Mouse (Mus musculus) heart, embryonic 11.5 days (tissue): ENCODE data around the gene Usp29. TPM values are rescaled to one million over a fixed set of nuclear protein-coding genes. Genes with fewer than 3 reads are reported as not detected.
A peak's percentile ranks its signal among the peaks of the same experiment; 100 is the strongest.
"Not testable (repeated sequence)": the region's sequence is repeated elsewhere in the genome, so short reads cannot be mapped to it uniquely, and the experiment has no call there.

Experiments used
- ATAC-seq: fragments of 200-750 bp; cut with Nextera tagmentation; replicated peaks from 2 replicates; pipeline ENCODE4 v1.8.0; 2017; ENCODE audit warnings: moderate library complexity; ENCODE audit not compliant: insufficient number of reproducible peaks, low FRiP score, low TSS enrichment
- H3K27ac ChIP-seq: fragments of 300-500 bp; sonication (generic); 2 replicates; pipeline ENCODE4 v1.5.1; 2014; ENCODE audit warnings: mild to moderate bottlenecking, low read depth, low read length
- H3K27me3 ChIP-seq: fragments of 300-500 bp; sonication (generic); 2 replicates; pipeline ENCODE4 v1.6.1; 2014; ENCODE audit warnings: mild to moderate bottlenecking, low read length, mixed read lengths; ENCODE audit not compliant: control insufficient read depth, insufficient read depth
- H3K36me3 ChIP-seq: fragments of 300-500 bp; sonication (generic); 2 replicates; pipeline ENCODE4 v1.6.1; 2014; ENCODE audit warnings: mild to moderate bottlenecking, low read length, moderate library complexity, mixed read lengths; ENCODE audit not compliant: control insufficient read depth, insufficient read depth
- H3K4me1 ChIP-seq: fragments of 300-500 bp; sonication (generic); 2 replicates; pipeline ENCODE4 v1.6.1; 2014; ENCODE audit warnings: low read length; ENCODE audit not compliant: control insufficient read depth, insufficient read depth
- H3K4me2 ChIP-seq: fragments of 300-500 bp; sonication (generic); 2 replicates; pipeline ENCODE4 v1.6.1; 2014; ENCODE audit warnings: mild to moderate bottlenecking, moderate library complexity
- H3K4me3 ChIP-seq: fragments of 300-500 bp; sonication (generic); 2 replicates; pipeline ENCODE4 v1.5.1; 2014; ENCODE audit warnings: low read depth, low read length
- H3K9ac ChIP-seq: fragments of 300-500 bp; sonication (generic); 2 replicates; pipeline ENCODE4 v1.6.1; 2014; ENCODE audit warnings: mild to moderate bottlenecking, low read depth, low read length, moderate library complexity
- H3K9me3 ChIP-seq: fragments of 300-500 bp; sonication (generic); replicated peaks from 2 replicates; pipeline ENCODE4 v1.6.1; 2016; ENCODE audit warnings: low read length; ENCODE audit not compliant: control insufficient read depth
- WGBS: fragments of 180-500 bp; shearing (Covaris S2); extraction: QIAGEN DNeasy Blood & Tissue Kit; methylation state at CpG from one replicate; pipeline ENCODE4 v1.1.7; 2014; ENCODE audit not compliant: insufficient replicate concordance; 5-methylcytosine and 5-hydroxymethylcytosine counted together
- polyA plus RNA-seq: library from polyadenylated mRNA; unstranded; fragments of >200 nt; fragmentation: Nextera tagmentation; extraction: Ambion mirVana; gene quantifications from 2 replicates; pipeline ENCODE4 v1.2.1, GENCODE M21; 2014

The Usp29 gene
- polyA plus RNA-seq, 1 experiment from 2014 or later: 15.5 TPM

GRCm38 (mm10) chr7:6880918-6881317 lies 150.5 kb downstream of the Usp29 start:
- ATAC-seq, H3K27me3 ChIP-seq, H3K9ac ChIP-seq, H3K4me2 ChIP-seq, H3K27ac ChIP-seq, H3K4me3 ChIP-seq, H3K36me3 ChIP-seq, H3K9me3 ChIP-seq: not testable (repeated sequence)
- peaks cover 12% of the 10 kb centered on the region; the same call in 1 of the 2 replicates for H3K4me1 ChIP-seq
- WGBS: 100% methylated on average over 1 of the region's 1 CpGs

GRCm38 (mm10) chr7:6881473-6882046 lies 151.2 kb downstream of the Usp29 start:
- H3K9me3 ChIP-seq: no peaks in the 10 kb centered on the region
- H3K27me3 ChIP-seq: no peaks in the 10 kb centered on the region
- peaks cover 12% of the 10 kb centered on the region; the same call in 1 of the 2 replicates for H3K4me1 ChIP-seq
- no peaks in the 10 kb centered on the region for H3K36me3 ChIP-seq
- no peak overlapping the region for H3K27ac ChIP-seq
- no peak overlapping the region for H3K4me3 ChIP-seq
- no peak overlapping the region for H3K4me2 ChIP-seq
- 51% methylated on average over 6 of the region's 6 CpGs for WGBS
- H3K9ac ChIP-seq: no peak overlapping the region
- no peak for ATAC-seq

GRCm38 (mm10) chr7:6883376-6884147 lies 153.2 kb downstream of the Usp29 start:
- Histone ChIP-seq H3K27me3 (no peaks in the 10 kb centered on the region), H3K9ac (no peak overlapping the region), H3K27ac (no peak overlapping the region), H3K36me3 (no peaks in the 10 kb centered on the region), H3K9me3 (no peaks in the 10 kb centered on the region), H3K4me2 (no peak overlapping the region), H3K4me3 (no peak overlapping the region), H3K4me1 (peaks cover 12% of the 10 kb centered on the region; the same call in 1 of the 2 replicates)
- no peak for ATAC-seq
- WGBS: 50% methylated on average over 8 of the region's 8 CpGs

- no peak overlapping the region for H3K27ac ChIP-seq
- 0 out of 2 replicates have a peak, but pooled peaks cover 7% of the 10 kb centered on the region for H3K4me1 ChIP-seq
Observed at GRCm38 (mm10) chr7:6885416-6885815, 155.0 kb downstream of the Usp29 start.

GRCm38 (mm10) chr7:6886896-6887295 lies 156.5 kb downstream of the Usp29 start:
- no peaks in the 10 kb centered on the region for H3K27me3 ChIP-seq
- no peak overlapping the region for H3K4me2 ChIP-seq
- no peak overlapping the region for H3K9ac ChIP-seq
- no peak overlapping the region for H3K4me3 ChIP-seq
- H3K36me3 ChIP-seq: no peaks in the 10 kb centered on the region
- no peak for ATAC-seq
- no peaks in the 10 kb centered on the region for H3K9me3 ChIP-seq
- 79% methylated on average over 1 of the region's 1 CpGs for WGBS
- H3K27ac ChIP-seq: no peak overlapping the region
- 0 out of 2 replicates have a peak, but pooled peaks cover 4% of the 10 kb centered on the region for H3K4me1 ChIP-seq

More at GRCm38 (mm10) chr7:6885416-6885815, 155.0 kb downstream of the Usp29 start:
- Histone ChIP-seq H3K4me2 (no peak overlapping the region), H3K27me3 (no peaks in the 10 kb centered on the region), H3K4me3 (no peak overlapping the region), H3K9ac (no peak overlapping the region), H3K9me3 (no peaks in the 10 kb centered on the region), H3K36me3 (no peaks in the 10 kb centered on the region)
- WGBS: 59% methylated on average over 7 of the region's 7 CpGs
- no peak for ATAC-seq

GRCm38 (mm10) chr7:6889871-6890270 lies 159.5 kb downstream of the Usp29 start:
- H3K9me3 ChIP-seq: no peaks in the 10 kb centered on the region
- H3K4me3 ChIP-seq: no peak overlapping the region
- no peak overlapping the region for H3K9ac ChIP-seq
- 0 out of 2 replicates have a peak, but pooled peaks cover 4% of the 10 kb centered on the region for H3K4me1 ChIP-seq
- no peak for ATAC-seq
- no peak overlapping the region for H3K4me2 ChIP-seq
- no peak overlapping the region for H3K27ac ChIP-seq
- H3K36me3 ChIP-seq: no peaks in the 10 kb centered on the region
- no peaks in the 10 kb centered on the region for H3K27me3 ChIP-seq
- WGBS: 85% methylated on average over 5 of the region's 5 CpGs

GRCm38 (mm10) chr7:6891206-6891605 lies 160.8 kb downstream of the Usp29 start:
- Histone ChIP-seq H3K4me2 (no peak overlapping the region), H3K9me3 (no peaks in the 10 kb centered on the region), H3K4me3 (no peak overlapping the region), H3K36me3 (no peaks in the 10 kb centered on the region), H3K4me1 (no peaks in the 10 kb centered on the region), H3K27me3 (no peaks in the 10 kb centered on the region), H3K27ac (no peak overlapping the region), H3K9ac (no peak overlapping the region)
- no peak for ATAC-seq
- WGBS: 56% methylated on average over 3 of the region's 3 CpGs

GRCm38 (mm10) chr7:6897021-6897420 lies 166.6 kb downstream of the Usp29 start:
- WGBS: 4% methylated on average over 4 of the region's 4 CpGs
- not testable (repeated sequence) for H3K4me1 ChIP-seq, H3K4me2 ChIP-seq, H3K36me3 ChIP-seq, H3K4me3 ChIP-seq, H3K9ac ChIP-seq, H3K9me3 ChIP-seq, H3K27me3 ChIP-seq
- H3K27ac ChIP-seq: 0 out of 2 replicates have a peak overlapping the region, but pooled peaks have one; percentile 37
- ATAC-seq: peak; percentile 90
